Mouse (Mus musculus) thymus, postnatal 36 days (tissue): ENCODE measurements around the gene Atp5g2.
"Not testable (repeated sequence)": the region's sequence is repeated elsewhere in the genome, so short reads cannot be mapped to it uniquely, and the experiment has no call there.

Experiments
- DNase-seq, 2 experiments: peaks; one replicate each; pipeline ENCODE4 v3.0.0; 2022; ENCODE audit warnings: mixed read lengths in 2 of 2

Gene Atp5g2

GRCm38 (mm10) chr15:102665494-102665893 is 6.7 kb downstream of the Atp5g2 start:
- DNase-seq, result peak; percentile 48 to 56

- DNase-seq, result no peak
These were observed 8.3 kb downstream of the Atp5g2 start for GRCm38 (mm10) chr15:102663825-102664224.

DNA sequence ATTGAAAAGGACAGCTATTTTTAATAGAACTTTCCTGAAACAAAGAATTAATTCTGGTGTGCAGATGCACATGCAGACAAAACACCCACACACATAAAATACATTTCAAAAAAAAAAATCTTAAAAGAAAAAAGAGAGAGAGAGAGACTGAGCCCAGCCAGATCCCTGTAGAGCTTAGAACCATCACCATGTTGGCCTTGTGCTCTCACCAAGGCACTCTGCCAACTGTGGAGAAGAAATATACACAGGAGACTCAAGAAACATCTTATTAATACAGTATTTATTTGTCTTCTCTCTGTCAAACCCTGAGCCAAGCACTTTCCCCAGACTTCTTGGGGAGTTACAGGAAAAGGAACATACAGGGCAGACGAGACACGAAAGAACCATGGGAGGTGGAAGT is 9.6 kb downstream of the Atp5g2 start:
- DNase-seq, result not testable (repeated sequence)

DNA sequence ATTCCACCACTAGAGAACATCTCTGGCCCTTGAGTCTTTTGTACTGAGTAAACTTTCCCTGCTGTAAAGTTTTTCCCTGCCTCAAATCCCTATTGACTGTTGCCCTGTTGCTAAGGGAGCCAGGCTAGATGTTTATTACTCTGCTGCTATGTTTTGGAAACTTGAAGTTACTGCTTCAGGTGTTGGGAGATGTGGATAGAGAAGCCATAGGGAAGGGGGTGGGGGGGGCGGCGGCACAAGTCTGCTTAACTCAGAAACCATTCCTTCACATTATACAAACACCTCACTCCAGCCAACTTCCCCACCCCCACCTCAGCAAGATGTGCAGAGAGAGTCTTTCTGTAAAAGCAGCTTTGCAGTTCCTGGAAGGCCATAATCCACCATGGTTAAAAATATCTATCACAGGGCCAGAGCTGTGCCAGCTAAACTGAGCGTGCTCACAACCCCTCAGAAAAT is 14.2 kb downstream of the Atp5g2 start:
- no peak for DNase-seq

GRCm38 (mm10) chr15:102656658-102657057 is 15.5 kb downstream of the Atp5g2 start:
- DNase-seq, result no peak

- DNase-seq, result not testable (repeated sequence)
These were observed 20.1 kb downstream of the Atp5g2 start for GRCm38 (mm10) chr15:102651928-102652660.

- DNase-seq, result no peak
These were observed 21.0 kb downstream of the Atp5g2 start for GRCm38 (mm10) chr15:102651107-102651506.

- no peak for DNase-seq
These were observed 36.3 kb downstream of the Atp5g2 start for GRCm38 (mm10) chr15:102635817-102636216.

DNA sequence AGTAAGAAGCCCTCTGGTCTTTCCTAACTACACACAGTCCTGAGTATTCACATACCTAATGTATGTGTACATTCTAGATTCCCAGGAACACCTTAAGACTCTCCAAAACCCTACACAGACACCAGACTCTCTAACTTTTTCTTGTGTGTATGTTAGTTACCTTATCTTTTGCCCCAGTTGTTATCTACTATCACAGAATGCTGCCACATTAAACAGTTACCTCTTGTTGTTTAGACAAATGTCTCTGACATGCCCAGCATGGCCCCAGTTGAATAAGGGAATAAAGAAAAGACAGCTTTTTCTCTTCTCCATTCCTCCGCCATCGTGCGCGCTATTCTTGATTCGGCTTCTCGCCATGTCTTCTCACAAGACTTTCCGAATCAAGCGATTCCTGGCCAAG is 37.5 kb downstream of the Atp5g2 start:
- DNase-seq, result no peak

- DNase-seq, result peak in 1 of 2 experiments; percentile 66
These were observed 46.5 kb downstream of the Atp5g2 start for GRCm38 (mm10) chr15:102625687-102626055.

DNA sequence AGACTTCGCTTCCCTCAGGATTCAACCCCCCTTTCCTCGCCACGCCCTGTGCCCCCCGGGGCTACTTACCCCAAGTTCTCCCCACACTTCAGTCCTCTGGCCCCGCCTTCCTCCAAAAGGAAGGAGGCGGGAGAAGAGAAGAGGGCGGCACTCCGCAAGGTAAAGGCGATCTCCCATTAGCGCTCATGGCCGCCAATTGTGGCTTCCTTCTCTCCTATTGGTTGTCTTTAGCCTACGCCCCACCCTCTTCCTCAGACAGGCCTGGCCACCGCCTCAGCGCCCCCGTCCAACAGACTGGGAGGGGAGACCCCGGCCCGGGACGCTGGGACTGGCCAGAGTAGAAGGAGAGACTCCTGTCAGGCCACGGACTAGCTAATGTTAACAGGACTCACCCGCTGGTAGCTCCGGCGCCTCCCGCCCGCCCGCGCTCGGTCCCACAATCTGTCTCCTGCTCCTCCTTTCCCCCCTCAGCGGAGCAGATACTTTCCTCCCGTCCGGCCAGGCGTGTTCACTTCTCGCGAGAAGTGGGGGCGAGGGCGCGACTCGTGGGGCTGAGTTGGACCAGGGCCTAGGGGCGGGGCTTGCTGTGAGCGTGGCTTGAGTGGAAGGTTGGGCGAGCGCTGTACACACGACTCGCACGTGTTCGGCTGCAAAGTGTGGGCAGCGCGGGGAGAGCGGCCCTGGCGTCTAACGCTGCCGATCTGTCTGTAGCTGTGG is 47.0 kb downstream of the Atp5g2 start, which contains the start of the genes Gm28047 and Atf7:
TSS of gene Gm28047 (minus strand) at position 98 of the 717 bp plus-strand sequence.
TSS of gene Atf7 (minus strand) at position 495 of the 717 bp plus-strand sequence.
- peak; percentile 99 for DNase-seq

DNA sequence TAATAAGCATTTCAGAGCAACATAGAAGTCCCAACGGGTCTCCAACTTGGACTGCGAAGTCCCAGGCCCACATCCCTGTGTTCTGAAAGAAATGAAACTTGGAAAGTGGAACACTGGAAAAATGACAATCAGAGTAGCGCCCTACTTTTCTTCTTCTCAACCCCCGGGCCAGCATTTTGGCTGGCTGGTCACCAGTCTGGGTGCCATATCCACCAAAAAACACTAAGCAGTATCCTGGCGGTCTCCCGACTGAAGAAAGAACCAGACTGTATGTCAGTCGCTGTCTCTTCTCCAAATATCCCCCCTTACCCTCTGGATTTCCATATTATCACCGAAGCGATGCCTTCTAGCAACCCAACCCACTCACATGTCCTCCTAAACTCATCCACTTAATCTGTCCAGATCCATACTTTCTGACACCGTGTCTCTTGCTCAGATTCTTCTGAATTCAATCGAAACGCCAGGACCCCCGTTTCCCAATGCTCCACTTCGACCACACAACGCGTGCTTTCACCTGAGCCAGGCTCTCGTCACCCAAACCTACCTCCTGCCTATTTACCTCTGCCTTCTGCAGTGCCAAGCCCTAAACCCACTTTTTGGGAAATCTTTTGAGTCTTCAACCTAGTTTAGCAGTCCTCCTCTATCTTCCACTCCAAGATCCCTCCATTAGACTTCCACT is 47.7 kb downstream of the Atp5g2 start:
- DNase-seq, result peak; percentile 1 to 5

- no peak for DNase-seq
These were observed 49.0 kb downstream of the Atp5g2 start for GRCm38 (mm10) chr15:102623121-102623520.

- no peak for DNase-seq
These were observed 49.6 kb downstream of the Atp5g2 start for GRCm38 (mm10) chr15:102622536-102622935.

- no peak for DNase-seq
These were observed 51.4 kb downstream of the Atp5g2 start for GRCm38 (mm10) chr15:102620765-102621164.

DNA sequence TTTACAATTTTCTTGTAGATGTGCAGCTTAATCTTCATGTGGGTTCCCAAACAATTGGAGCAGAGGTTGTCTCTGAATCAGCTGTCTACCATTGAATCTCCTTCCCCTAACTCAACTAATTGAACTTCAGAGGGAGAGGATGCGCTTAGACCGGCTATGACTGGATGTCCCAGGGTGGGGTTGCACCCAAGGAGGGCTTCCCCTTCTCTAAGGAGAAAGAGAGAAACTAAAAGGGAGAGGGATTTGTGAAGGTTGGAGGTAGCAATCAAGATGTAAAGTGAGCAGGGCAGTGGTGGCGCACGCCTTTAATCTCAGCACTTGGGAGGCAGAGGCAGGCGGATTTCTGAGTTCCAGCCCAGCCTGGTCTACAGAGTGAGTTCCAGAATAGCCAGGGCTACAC is 52.7 kb downstream of the Atp5g2 start:
- no peak for DNase-seq

DNA sequence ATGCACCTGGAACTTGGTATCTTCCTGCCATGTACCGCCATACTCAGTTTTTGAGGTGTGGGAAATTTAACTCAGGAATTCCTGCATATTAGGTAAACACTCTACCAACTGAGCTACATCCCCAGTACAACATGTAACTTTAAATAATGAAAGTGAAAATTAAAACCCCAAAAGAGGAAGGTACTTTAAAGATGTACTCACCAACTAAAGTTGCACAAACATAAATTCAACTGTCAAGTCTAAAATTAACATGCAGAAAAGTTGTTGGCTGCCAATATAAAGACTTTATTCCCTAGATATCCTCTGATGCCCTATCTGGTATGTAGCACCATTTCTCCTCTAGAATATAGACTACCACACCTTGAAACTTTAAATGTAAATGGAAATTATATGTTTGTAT is 54.5 kb downstream of the Atp5g2 start:
- no peak for DNase-seq

DNA sequence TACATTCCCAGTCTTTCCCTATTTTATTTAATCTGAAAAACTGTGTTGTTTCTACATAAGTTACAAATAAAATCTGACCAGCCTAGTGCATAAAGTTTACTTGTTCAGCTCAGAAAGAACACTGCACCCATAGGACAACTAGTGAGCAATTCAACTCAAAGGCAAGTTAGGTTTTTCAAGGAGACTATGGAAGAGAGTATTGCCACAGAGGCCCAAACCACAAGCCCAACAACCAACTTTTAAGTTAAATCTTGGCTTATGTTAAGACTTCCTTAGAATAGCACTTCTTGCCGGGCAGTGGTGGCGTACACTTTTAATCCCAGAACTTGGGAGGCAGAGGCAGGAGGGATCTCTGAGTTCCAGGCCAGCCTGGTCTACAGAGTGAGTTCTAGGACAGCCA is 56.0 kb downstream of the Atp5g2 start:
- no peak for DNase-seq

- DNase-seq, result no peak
These were observed 57.9 kb downstream of the Atp5g2 start for GRCm38 (mm10) chr15:102614224-102614623.

DNA sequence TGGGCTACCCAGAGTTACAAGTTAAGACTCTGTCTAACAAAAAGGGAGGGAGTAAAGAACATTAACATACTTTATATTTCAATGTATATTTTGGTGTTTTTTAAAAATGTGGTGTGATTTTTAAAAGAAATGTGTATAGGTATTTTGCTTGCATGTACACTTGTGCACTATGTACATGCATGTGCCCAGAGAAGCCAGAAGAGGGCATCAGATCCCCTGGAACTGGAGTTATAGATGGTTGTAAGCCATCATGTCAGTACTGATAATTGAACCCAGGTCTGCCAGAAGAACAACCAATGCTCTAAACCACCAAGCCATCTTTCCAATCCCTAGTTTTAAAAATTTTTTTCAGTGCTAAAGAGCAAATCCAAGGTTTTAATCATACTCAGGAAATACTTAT is 59.2 kb downstream of the Atp5g2 start:
- DNase-seq, result no peak
